Mouse (Mus musculus) MEL (cell line): ENCODE measurements at regions not wholly inside any gene's neighbourhood (a gene's known extent, or its start where the extent isn't known, plus 50 kb on each side); places are given as distances from the start of the nearest gene placed in this dataset.

Source experiments
- BHLHE40 ChIP-seq: IDR thresholded peaks from 2 replicates; pipeline ENCODE4 v1.6.1; 2012; ENCODE audit warnings: low read depth, mild to moderate bottlenecking, inconsistent platforms, low read length, improper control_type of control experiment, borderline replicate concordance
- CTCF ChIP-seq, 3 experiments: IDR thresholded peaks in 2 of 3; conservative IDR thresholded peaks in 1 of 3; 2 replicates each; pipeline ENCODE4 v1.5.1; 2011 to 2012; ENCODE audit warnings: low read length in 3 of 3, low read depth in 2 of 3, mild to moderate bottlenecking in 2 of 3, improper control_type of control experiment in 1 of 3, inconsistent platforms in 1 of 3, mixed read lengths in 1 of 3, moderate library complexity in 1 of 3; ENCODE audit not compliant: control insufficient read depth in 1 of 3, insufficient read depth in 1 of 3, poor library complexity in 1 of 3, severe bottlenecking in 1 of 3
- EP300 ChIP-seq, 2 experiments: IDR thresholded peaks; 2 replicates each; pipeline ENCODE4 v1.6.1; 2011; ENCODE audit warnings: improper control_type of control experiment in 2 of 2, low read length in 2 of 2, low read depth in 1 of 2, mild to moderate bottlenecking in 1 of 2
- JUND ChIP-seq: IDR thresholded peaks from 2 replicates; pipeline ENCODE4 v1.6.1; 2011; ENCODE audit warnings: low read depth, mild to moderate bottlenecking, improper control_type of control experiment, low read length
- NRF1 ChIP-seq: IDR thresholded peaks from 2 replicates; pipeline ENCODE4 v1.6.1; 2014; ENCODE audit warnings: low read depth, mild to moderate bottlenecking, inconsistent platforms, low read length, improper control_type of control experiment, moderate library complexity; ENCODE audit not compliant: poor library complexity, insufficient read depth, severe bottlenecking
- POLR2A ChIP-seq, 2 experiments: IDR thresholded peaks; 2 replicates each; pipeline ENCODE4 v1.6.1; 2011 to 2012; ENCODE audit warnings: low read length in 2 of 2, mild to moderate bottlenecking in 2 of 2, control low read depth in 1 of 2, improper control_type of control experiment in 1 of 2, low read depth in 1 of 2, moderate library complexity in 1 of 2; ENCODE audit not compliant: control insufficient read depth in 1 of 2, insufficient read depth in 1 of 2, poor library complexity in 1 of 2
- ZC3H11A ChIP-seq: IDR thresholded peaks from 2 replicates; pipeline ENCODE4 v1.6.1; 2012; ENCODE audit warnings: low read depth, mild to moderate bottlenecking, inconsistent platforms, low read length, improper control_type of control experiment

DNA sequence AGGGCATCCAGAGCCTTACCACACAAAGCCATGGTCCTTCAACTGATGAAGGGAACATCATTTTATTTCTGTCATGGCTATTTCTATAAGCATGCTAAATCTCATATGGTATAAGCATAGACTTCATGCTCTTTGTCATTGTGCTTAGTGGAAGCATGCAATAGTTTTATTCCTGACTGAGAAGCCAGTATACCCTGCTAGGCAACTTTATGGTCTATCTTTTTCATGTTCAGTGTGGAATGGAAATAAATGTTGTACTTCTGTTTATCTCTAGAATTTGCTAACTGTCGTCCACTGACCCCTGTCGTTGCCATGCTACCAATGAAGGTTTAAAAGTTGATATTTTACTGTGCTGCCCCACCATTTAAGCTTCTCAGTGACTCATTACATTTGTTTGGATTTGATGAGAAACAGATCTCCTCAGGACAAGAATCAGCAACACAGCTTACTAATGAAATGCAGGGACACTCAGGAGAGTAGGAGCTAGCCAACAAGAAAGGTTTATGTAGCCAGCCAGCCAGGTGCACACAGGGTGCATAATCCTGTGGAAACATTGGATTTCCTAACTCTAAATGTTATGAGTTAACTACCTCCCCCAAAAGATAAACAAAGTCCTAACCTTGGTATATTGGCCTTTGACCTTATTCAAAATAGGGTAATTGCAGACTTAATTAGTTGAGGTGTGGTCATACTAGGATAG is 364.3 kb upstream of the Ngly1 start:
- TF ChIP-seq CTCF (IDR thresholded peaks at IDR 0.05 in 2 of 3, conservative IDR thresholded peaks at IDR 0.05 in 1 of 3; ENCODE audit: control insufficient read depth in 1 of 3, insufficient read depth in 1 of 3, low read depth in 2 of 3, low read length in 3 of 3, poor library complexity in 1 of 3, severe bottlenecking in 1 of 3) (no peak), ZC3H11A (no peak), EP300 (IDR thresholded peaks at IDR 0.05; ENCODE audit: low read depth in 1 of 2, low read length in 2 of 2) (no peak), POLR2A (IDR thresholded peaks at IDR 0.05; ENCODE audit: control insufficient read depth in 1 of 2, insufficient read depth in 1 of 2, low read depth in 1 of 2, low read length in 2 of 2, poor library complexity in 1 of 2) (no peak), BHLHE40 (no peak), NRF1 (no peak), JUND (no peak)
